Mouse (Mus musculus) myocyte (in vitro differentiated cells): ENCODE data around the gene Tra2b.

ENCODE experiments used
- MYOG ChIP-seq, 3 experiments: IDR thresholded peaks; one replicate each; pipeline ENCODE4 v1.6.1; 2011; ENCODE audit warnings: control low read depth in 2 of 3, low read depth in 2 of 3, mild to moderate bottlenecking in 2 of 3; ENCODE audit not compliant: insufficient read length in 2 of 3, control insufficient read depth in 1 of 3, insufficient read depth in 1 of 3
- POLR2A ChIP-seq: IDR thresholded peaks from one replicate; pipeline ENCODE4 v1.6.1; 2011; ENCODE audit warnings: low read depth, mild to moderate bottlenecking, control low read depth, moderate library complexity; ENCODE audit not compliant: insufficient read length
- POLR2AphosphoS2 ChIP-seq: IDR thresholded peaks from one replicate; pipeline ENCODE4 v1.6.1; 2011; ENCODE audit warnings: low read depth, control low read depth; ENCODE audit not compliant: insufficient read length

DNA sequence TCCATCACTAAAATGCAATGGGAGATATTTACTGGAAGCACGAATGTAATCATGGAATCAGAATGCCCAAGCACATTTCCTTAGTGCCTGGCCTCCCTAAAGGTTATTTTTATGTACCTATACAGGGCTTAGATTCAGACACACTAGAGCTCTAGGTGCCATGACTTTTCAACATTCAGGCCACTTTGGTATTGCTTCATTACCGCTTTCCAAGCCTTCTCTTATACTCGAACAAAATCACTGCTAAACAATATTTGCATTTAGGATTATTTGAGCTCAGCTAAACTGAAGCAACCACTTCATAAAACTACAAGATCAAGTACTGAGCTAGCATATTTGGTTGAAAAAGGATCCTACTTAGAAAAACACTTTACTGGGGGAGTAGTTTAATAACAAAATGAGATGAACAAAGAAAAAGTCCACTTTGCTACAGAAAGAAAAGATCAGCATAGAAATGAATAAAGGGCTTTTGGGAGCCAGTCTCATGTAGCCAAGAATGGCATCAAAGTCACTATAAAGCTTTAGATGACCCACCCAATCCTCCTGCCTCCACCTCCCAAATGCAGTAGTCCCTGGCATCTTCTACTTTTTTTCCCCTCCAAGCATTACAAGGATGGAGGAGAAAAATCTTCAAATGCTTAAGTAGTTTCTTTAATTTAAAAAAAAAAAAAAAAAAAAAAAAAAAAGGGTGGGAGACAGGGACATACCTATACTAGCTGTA, 5.2 kb downstream of the Tra2b start:
- TF ChIP-seq POLR2AphosphoS2 (no peak), MYOG (IDR thresholded peaks at IDR 0.05; ENCODE audit: control insufficient read depth in 1 of 3, insufficient read depth in 1 of 3, insufficient read length in 2 of 3, low read depth in 2 of 3) (no peak), POLR2A (no peak)
